Mouse (Mus musculus) spleen, adult 12 weeks (tissue): ENCODE measurements around the gene Alk.

Experiments used
- DNase-seq: peaks from one replicate; pipeline ENCODE4 v3.0.0; 2022; ENCODE audit warnings: low spot score

Alk gene

GRCm38 (mm10) chr17:72253411-72253810, 351.0 kb downstream of the Alk start:
- no peak for DNase-seq

DNA sequence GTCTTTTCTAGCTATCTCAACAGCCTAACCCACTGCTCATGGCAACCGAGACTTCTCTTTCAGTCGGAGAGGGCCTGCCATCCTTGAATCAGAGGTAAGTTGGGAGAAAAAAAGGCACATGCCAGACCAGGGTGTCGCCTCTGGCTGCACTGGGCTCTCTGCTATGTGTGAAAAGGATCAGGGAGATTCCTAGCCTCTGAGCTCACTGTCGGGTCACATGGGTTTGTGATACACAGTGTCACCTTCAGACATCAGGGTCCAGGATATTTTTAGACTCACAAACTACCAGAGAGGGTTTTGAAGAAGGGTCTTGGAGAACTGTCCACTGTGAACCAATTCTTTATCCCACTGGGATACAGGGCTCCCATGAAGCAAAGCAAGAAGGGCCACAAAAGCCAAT, 352.9 kb downstream of the Alk start:
- no peak for DNase-seq

- DNase-seq, result no peak
Observed at GRCm38 (mm10) chr17:72250482-72251405, 353.7 kb downstream of the Alk start.

GRCm38 (mm10) chr17:72242036-72242435, 362.4 kb downstream of the Alk start:
- no peak for DNase-seq

DNA sequence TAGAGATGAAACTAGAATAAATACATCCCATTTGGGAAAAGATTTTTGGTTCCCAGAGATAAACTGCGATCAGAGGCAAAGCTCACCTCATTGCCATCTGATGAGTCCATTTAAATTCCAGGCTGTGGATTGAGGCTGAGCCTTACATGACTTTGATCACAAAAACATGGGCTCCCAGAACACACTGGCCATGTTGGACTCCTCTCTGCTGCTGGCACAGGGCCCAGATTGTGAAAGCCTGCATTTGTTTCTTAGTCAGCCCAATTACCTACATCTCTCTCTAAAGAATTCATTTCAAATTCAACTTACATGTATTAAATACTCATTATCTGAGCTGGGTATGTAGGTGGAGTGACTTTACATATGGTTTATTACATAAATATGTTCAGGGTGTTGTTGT, 367.1 kb downstream of the Alk start:
- DNase-seq, result no peak

DNA sequence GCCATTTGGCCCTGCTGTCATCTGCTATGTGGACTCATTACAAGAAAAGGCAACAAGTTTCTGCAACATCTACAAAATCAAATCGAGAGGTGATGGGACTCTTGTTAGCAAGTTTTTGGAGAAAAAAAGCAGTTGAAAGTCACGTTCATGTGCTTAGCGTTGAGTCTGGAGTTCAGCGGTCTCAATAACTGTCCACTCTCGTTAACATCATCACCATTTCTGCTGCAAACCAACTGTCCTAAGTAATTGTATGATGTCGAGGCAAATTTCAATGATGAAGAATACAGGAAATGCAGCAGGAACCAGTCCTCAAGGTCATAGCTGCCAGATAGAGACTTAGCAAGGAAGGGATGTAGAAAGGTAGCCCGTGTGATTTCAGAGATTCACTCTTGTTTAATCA, 373.5 kb downstream of the Alk start:
- DNase-seq, result no peak

DNA sequence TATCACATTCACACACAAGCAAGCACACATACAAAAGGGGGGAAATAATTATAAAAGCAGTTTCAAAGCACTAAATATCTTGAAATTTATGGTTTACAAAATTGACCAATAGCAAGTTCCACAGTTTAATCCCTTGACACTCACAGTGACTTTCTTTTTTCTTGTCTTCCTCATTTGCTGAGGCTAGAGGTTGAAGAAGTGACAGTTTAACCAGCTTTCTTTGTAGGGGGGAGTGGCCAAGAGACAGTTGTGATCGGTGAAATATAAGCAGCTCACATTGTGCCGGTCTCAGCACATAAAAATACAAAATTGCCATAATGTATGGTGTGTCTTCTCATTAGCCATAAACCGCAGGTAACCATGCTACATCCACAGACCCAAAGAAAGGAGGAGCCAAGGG, 385.6 kb downstream of the Alk start:
- DNase-seq, result no peak

GRCm38 (mm10) chr17:72197576-72197975, 406.9 kb downstream of the Alk start:
- DNase-seq, result no peak

GRCm38 (mm10) chr17:72194976-72195650, 409.3 kb downstream of the Alk start:
- DNase-seq, result no peak

GRCm38 (mm10) chr17:72190536-72190935, 413.9 kb downstream of the Alk start:
- DNase-seq, result no peak

DNA sequence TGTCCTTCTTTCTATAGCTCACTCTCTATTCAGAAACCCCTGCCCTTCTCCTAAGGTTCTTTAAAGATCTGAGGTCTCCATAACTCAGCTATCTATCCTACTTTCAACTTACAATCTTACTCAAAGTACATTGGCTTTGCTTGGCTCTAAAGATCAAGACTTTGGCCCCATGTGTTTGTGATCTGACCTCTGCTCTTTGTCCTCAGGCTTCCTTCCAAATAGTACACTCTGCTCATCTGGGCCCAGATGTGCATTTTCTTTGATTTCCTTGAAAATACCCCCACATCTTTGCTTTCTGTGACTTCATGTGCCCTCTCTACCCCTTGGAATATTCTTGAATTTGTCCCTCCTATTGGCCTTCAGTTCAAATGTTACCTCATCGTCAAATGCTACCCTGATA, 417.4 kb downstream of the Alk start:
- no peak for DNase-seq

GRCm38 (mm10) chr17:72182414-72182813, 422.0 kb downstream of the Alk start:
- DNase-seq, result no peak

- no peak for DNase-seq
Observed at GRCm38 (mm10) chr17:72180200-72180599, 424.2 kb downstream of the Alk start.

DNA sequence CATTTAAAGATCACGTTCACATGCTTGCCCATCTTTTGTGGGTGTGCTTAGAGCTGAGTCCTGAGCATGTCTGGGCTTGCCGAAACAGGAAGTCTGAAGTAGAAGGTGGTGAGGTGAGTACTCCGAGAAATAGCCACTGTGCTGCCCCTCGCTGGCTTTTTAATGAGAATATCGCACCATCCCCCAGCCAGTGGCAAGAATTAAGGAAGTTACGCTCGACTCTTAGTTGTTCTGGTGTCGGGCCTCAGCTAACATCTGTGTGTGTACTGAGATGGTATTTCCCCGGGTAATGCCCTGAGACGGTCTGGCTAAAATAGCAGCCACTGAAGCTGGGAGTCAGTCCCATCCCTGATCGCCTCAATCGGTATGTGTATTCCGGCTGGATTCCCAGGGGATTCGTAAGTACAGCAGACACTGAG, 424.7 kb downstream of the Alk start:
- no peak for DNase-seq

DNA sequence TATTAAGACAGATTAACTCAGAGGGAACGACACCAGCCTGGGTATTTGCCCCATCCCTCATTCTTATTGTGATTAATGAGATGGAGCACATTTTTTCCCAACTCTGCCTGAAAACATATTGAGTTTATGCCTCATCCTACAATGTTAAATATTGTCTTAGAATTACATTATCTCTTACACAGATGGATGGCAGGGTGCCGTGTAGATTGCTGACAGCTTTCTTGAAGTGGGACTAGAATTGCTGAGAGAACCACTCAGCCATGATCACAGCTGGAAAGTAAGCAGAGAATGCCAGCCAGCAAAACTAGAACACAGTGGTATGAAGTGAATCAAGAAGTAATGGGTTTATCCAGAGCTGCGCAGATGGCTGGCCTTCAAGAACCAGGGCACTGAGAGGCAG, 430.6 kb downstream of the Alk start:
- no peak for DNase-seq

GRCm38 (mm10) chr17:72168152-72168551, 436.3 kb downstream of the Alk start:
- DNase-seq, result no peak

- no peak for DNase-seq
Observed at GRCm38 (mm10) chr17:72158857-72159385, 445.5 kb downstream of the Alk start.

- no peak for DNase-seq
Observed at GRCm38 (mm10) chr17:72157830-72158629, 446.4 kb downstream of the Alk start.

GRCm38 (mm10) chr17:72153038-72153437, 451.4 kb downstream of the Alk start:
- no peak for DNase-seq

DNA sequence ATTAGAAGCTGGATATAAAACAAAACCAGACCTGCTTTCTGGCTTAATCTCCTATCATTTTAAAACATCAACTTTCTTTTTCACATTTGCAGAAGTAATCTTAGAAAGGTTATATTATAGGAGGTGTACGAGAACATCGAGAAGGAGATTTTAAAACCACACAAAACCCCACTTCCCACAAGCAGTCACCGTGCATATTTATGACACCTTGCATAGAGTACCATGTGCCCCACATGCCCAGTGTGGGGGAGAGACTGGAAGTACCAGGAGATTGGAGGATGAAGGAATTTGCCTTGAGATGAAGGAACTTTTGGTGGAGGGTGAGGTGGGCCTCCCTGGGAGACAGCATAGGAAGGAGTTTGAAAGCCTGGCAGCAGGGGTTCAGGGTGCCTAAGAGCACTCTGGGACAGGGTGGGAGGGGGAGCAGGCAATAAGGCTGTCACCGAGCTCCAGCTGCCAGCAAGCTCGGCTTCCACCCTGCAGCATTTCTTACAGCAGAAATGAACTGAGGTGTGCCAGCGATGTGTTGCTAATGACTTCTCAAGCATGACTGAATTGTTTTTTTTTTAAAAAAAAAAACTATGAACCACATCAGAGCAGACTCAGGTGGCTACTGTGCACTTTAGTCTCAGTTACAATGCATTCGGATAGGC, 459.4 kb downstream of the Alk start:
- no peak for DNase-seq

DNA sequence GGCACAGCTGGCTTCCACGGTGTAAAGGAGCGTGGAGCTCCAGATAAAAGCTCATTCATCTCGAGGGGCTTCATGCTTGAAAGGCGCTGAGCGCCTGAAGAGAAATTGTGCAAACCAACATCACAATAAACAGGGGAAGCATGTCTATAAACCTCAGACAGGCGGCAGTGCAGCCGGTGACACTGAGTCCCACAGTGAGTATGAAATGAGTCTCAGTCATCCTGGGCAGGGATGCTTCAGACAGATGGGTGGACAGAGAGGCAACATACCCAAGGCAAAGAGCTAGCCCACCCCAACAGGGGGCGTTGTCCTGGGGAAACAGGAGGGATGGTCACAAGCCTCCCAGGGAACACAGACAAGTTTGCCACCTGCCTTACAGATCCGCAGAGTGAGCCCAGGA, 460.0 kb downstream of the Alk start:
- no peak for DNase-seq
